Mouse (Mus musculus) ovary, postnatal 36 days (tissue): ENCODE data around the gene Ilk.
A peak's percentile ranks its signal among the peaks of the same experiment; 100 is the strongest.

ENCODE experiments used
- DNase-seq: peaks from one replicate; pipeline ENCODE4 v3.0.0; 2022; ENCODE audit warnings: low spot score, mixed read lengths

Ilk gene

GRCm38 (mm10) chr7:105786506-105787284 is 50.3 kb downstream of the Ilk start:
- no peak for DNase-seq

- peak; percentile 18 for DNase-seq
Measured at GRCm38 (mm10) chr7:105787285-105788140, 51.1 kb downstream of the Ilk start, which contains the start of gene Dchs1. Gene Dchs1 (minus strand): TSS chr7:105787654.

DNA sequence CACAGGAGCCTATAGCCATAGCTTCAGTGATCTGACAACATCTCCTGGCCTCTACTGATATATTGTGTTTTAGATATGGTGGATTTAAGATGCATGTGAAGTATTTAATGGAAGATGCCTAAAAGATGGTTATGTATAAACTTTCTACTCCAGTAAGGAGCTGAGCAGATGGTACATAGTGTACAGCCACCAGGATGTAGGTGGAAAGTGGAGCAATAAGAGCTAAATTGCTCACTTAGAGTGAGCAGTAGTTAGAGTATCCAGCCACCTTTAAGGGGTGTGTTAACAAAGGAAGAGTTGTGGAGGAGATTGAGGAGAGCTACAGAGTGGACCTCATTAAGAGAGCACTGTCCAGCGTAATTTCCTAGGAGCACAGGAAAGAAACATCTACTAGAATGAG is 54.8 kb downstream of the Ilk start:
- DNase-seq, result no peak
